Mouse (Mus musculus) thymus, adult 2 months (tissue): ENCODE data around the gene Prim2.

Experiments used
- CTCF ChIP-seq: fragments of 200-500 bp; IDR thresholded peaks from 2 replicates; pipeline ENCODE4 v1.5.1; 2012; ENCODE audit warnings: mild to moderate bottlenecking, control low read depth, low read length, moderate library complexity, borderline replicate concordance; ENCODE audit not compliant: control insufficient read depth, poor library complexity, insufficient read depth; ENCODE audit errors: extremely low read depth
- POLR2A ChIP-seq: fragments of 200-500 bp; IDR thresholded peaks from 2 replicates; pipeline ENCODE4 v1.6.1; 2012; ENCODE audit warnings: mild to moderate bottlenecking, low read length, control low read depth, moderate library complexity; ENCODE audit not compliant: control insufficient read depth, poor library complexity, insufficient read depth; ENCODE audit errors: extremely low read depth

GRCm38 (mm10) chr1:33671441-33671840, 1.8 kb upstream of the Prim2 start:
- TF ChIP-seq POLR2A (no peak), CTCF (no peak)
